Mouse (Mus musculus) kidney, postnatal 0 days (tissue): ENCODE data around the gene 1700001C19Rik. TPM values are rescaled to one million over a fixed set of nuclear protein-coding genes. Genes with fewer than 3 reads are reported as not detected.

Experiments used
- ATAC-seq: fragments of 200-750 bp; cut with Nextera tagmentation; replicated peaks from 2 replicates; pipeline ENCODE4 v1.8.0; 2017; ENCODE audit warnings: low read depth, moderate number of reproducible peaks, moderate TSS enrichment, moderate library complexity; ENCODE audit not compliant: low FRiP score
- DNase-seq: peaks from one replicate; pipeline ENCODE4 v3.0.0-alpha.2; 2016; ENCODE audit warnings: low spot score
- H3K27ac ChIP-seq: fragments of 300-500 bp; sonication (generic); 2 replicates; pipeline ENCODE4 v1.5.1; 2014; ENCODE audit warnings: mild to moderate bottlenecking
- H3K27me3 ChIP-seq: fragments of 300-500 bp; sonication (generic); 2 replicates; pipeline ENCODE4 v1.6.1; 2014; ENCODE audit warnings: low read length, mixed read lengths; ENCODE audit not compliant: insufficient read depth
- H3K36me3 ChIP-seq: fragments of 300-500 bp; sonication (generic); 2 replicates; pipeline ENCODE4 v1.6.1; 2014; ENCODE audit warnings: low read length, mixed read lengths; ENCODE audit not compliant: insufficient read depth
- H3K4me1 ChIP-seq: fragments of 300-500 bp; sonication (generic); replicated peaks from 2 replicates; pipeline ENCODE4 v1.6.1; 2014; ENCODE audit warnings: antibody characterized with exemption, low read length, mixed read lengths; ENCODE audit not compliant: insufficient read depth
- H3K4me2 ChIP-seq: fragments of 300-500 bp; sonication (generic); 2 replicates; pipeline ENCODE4 v1.6.1; 2014; ENCODE audit warnings: mild to moderate bottlenecking, low read length, moderate library complexity, mixed read lengths
- H3K4me3 ChIP-seq: fragments of 300-500 bp; sonication (generic); replicated peaks from 2 replicates; pipeline ENCODE4 v1.5.1; 2014; ENCODE audit warnings: low read depth, low read length
- H3K9ac ChIP-seq: fragments of 300-500 bp; sonication (generic); 2 replicates; pipeline ENCODE4 v1.6.1; 2014; ENCODE audit warnings: low read depth, low read length
- H3K9me3 ChIP-seq: fragments of 300-500 bp; sonication (generic); replicated peaks from 2 replicates; pipeline ENCODE4 v1.6.1; 2016; ENCODE audit warnings: low read length, inconsistent platforms, mixed read lengths
- CTCF ChIP-seq: IDR thresholded peaks from 2 replicates; pipeline ENCODE4 v1.5.1; 2016; ENCODE audit warnings: antibody characterized with exemption, low read depth, mild to moderate bottlenecking, moderate library complexity
- WGBS: fragments of 180-500 bp; shearing (Covaris S2); extraction: QIAGEN DNeasy Blood & Tissue Kit; methylation state at CpG from one replicate; pipeline ENCODE4 v1.1.7; 2014; 5-methylcytosine and 5-hydroxymethylcytosine counted together
- polyA plus RNA-seq: library from polyadenylated mRNA; unstranded; fragments of >200 nt; fragmentation: Nextera tagmentation; extraction: Ambion mirVana; gene quantifications from 2 replicates; pipeline ENCODE4 v1.2.1, GENCODE M21; 2015

The 1700001C19Rik gene
- polyA plus RNA-seq, 1 experiment from 2014 or later: 0.45 TPM

- Histone ChIP-seq H3K4me3 (no peak overlapping the region), H3K9me3 (no peaks in the 10 kb centered on the region), H3K4me2 (no peak overlapping the region; the same call in 1 of the 2 replicates), H3K36me3 (no peaks in the 10 kb centered on the region), H3K9ac (no peak overlapping the region), H3K27me3 (no peaks in the 10 kb centered on the region), H3K4me1 (peaks cover 12% of the 10 kb centered on the region), H3K27ac (peak overlapping the region; percentile 36; the same call in 1 of the 2 replicates)
- WGBS: 45% methylated on average over 12 of the region's 12 CpGs
- no peak for DNase-seq
- ATAC-seq: no peak
- TF ChIP-seq CTCF: no peak
Measured at GRCm38 (mm10) chr17:47464248-47464965, 27.2 kb upstream of the 1700001C19Rik start.

DNA sequence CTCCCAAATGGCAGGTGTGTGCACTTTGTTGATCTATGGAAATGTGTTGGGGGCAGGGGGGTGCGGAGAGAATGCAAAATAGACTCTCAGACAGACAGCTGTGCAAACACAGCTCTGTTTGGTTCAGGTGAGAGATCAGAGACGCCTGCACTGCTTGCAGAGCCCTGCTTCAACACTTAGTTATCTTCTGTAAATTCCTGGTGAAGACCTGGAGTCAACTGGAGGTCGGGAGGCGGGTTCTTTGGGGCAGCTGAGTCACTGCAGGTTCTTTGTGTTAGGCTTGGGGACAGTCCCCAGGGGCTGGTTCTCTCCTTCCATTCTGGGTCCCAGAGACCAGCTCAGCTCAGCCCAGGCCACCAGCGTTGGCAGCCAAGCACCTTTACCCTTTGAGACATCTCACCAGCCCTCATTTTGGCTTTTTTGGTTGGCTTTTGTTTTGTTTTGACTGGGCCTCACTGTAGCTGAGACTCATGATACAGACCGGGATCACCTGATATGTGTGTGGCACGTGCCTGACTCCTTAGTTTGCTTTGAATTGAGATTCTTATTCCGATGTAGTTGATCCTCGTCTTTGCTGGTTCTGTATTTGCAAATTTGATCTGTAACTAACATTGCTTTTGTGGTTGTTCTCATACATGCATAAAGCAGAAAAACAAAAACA is 25.7 kb upstream of the 1700001C19Rik start:
- H3K27me3 ChIP-seq: no peaks in the 10 kb centered on the region
- no peaks in the 10 kb centered on the region for H3K36me3 ChIP-seq
- TF ChIP-seq CTCF: no peak
- H3K9ac ChIP-seq: no peak overlapping the region
- peaks cover 8% of the 10 kb centered on the region; the same call in 1 of the 2 replicates for H3K4me1 ChIP-seq
- 0 out of 2 replicates have a peak overlapping the region, but pooled peaks have one; percentile 8 for H3K27ac ChIP-seq
- H3K9me3 ChIP-seq: no peaks in the 10 kb centered on the region
- WGBS: 50% methylated on average over 9 of the region's 9 CpGs
- DNase-seq (no peak), ATAC-seq (no peak)
- no peak overlapping the region for H3K4me3 ChIP-seq
- H3K4me2 ChIP-seq: no peak overlapping the region

- H3K27me3 ChIP-seq: no peaks in the 10 kb centered on the region
- no peak overlapping the region for H3K4me3 ChIP-seq
- DNase-seq (no peak), ATAC-seq (no peak)
- H3K27ac ChIP-seq: no peak overlapping the region
- H3K9ac ChIP-seq: no peak overlapping the region
- no peak overlapping the region for H3K4me2 ChIP-seq
- H3K36me3 ChIP-seq: no peaks in the 10 kb centered on the region
- no peak for TF ChIP-seq CTCF
- H3K9me3 ChIP-seq: no peaks in the 10 kb centered on the region
- 79% methylated on average over 7 of the region's 7 CpGs for WGBS
- peaks cover 8% of the 10 kb centered on the region; the same call in 1 of the 2 replicates for H3K4me1 ChIP-seq
Measured at GRCm38 (mm10) chr17:47462209-47462608, 25.0 kb upstream of the 1700001C19Rik start.

DNA sequence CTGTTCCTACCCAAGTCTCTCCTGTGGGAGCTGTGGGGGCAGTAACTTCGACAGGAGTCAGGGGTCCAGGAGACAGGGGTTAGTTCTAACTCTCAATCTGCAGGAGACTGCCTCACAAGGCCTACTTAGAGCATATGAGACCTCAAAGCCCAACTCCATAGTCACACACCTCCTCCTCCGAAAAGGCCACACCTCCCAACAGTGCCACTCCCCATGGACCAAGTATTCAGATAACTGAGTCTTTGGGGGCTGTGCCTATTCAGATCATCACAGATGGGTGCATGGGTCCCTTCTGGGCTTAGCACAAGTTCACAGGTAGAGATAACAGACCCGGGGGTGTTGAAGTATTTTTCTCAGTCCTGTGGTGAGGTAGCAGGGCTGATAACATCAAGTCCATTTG is 24.5 kb upstream of the 1700001C19Rik start:
- Histone ChIP-seq H3K36me3 (no peaks in the 10 kb centered on the region), H3K4me3 (no peak overlapping the region), H3K4me2 (no peak overlapping the region), H3K4me1 (peaks cover 8% of the 10 kb centered on the region; the same call in 1 of the 2 replicates), H3K27me3 (no peaks in the 10 kb centered on the region), H3K9ac (no peak overlapping the region), H3K9me3 (no peaks in the 10 kb centered on the region), H3K27ac (no peak overlapping the region)
- no peak for TF ChIP-seq CTCF
- 58% methylated on average over 3 of the region's 3 CpGs for WGBS
- DNase-seq: no peak
- no peak for ATAC-seq

DNA sequence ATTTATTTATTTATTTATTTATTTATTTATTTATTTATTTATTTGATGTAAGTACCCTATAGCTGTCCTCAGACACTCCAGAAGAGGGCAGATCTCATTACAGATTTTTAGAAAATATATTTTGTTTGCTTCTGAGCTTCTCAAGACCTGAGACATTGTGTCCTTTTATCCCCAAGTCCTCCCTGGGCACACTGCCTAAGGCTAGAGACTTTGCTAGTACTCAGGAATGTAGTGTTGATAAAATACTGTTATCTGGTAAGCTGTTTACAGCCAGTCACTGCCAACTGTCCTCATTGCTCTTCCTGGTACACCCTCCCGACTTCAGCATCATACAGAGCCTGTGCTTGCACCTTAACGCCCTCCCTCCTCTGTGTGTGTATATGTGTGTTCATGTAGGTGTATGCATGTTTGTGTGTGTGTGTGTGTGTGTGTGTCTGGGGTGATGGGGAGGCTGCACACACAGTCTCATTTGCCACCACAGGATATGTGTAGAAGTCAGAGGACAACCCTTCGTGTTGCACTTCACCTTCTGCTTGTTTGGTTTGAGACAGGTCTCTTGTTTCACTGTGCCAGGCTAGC is 22.3 kb upstream of the 1700001C19Rik start:
- no peaks in the 10 kb centered on the region for H3K9me3 ChIP-seq
- DNase-seq (no peak), ATAC-seq (no peak)
- no peak for TF ChIP-seq CTCF
- WGBS: 76% methylated on average over 3 of the region's 3 CpGs
- H3K27ac ChIP-seq: no peak overlapping the region
- H3K4me1 ChIP-seq: peaks cover 7% of the 10 kb centered on the region; the same call in 1 of the 2 replicates
- H3K36me3 ChIP-seq: no peaks in the 10 kb centered on the region
- H3K4me3 ChIP-seq: no peak overlapping the region
- no peak overlapping the region for H3K9ac ChIP-seq
- no peaks in the 10 kb centered on the region for H3K27me3 ChIP-seq
- H3K4me2 ChIP-seq: no peak overlapping the region

DNA sequence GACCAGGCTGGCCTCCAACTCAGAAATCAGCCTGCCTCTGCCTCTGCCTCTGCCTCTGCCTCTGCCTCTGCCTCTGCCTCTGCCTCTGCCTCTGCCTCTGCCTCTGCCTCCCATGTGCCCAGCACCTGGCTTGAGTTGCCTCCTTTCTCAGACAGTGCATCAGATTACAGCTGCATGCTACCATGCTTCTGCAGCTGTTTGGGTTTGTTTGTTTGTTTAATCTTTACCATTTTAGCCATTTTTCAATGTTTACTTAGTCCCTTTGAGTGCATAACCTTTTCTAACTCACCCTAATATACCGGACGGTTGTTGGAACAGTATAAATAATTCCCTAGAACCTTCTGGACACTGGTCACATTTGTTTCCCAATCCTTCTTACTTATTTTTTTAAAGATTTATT is 21.8 kb upstream of the 1700001C19Rik start:
- ATAC-seq: no peak
- 71% methylated on average over 2 of the region's 2 CpGs for WGBS

More for the DNA sequence above, 21.8 kb upstream of the 1700001C19Rik start:
- H3K36me3 ChIP-seq: no peaks in the 10 kb centered on the region
- H3K9ac ChIP-seq: no peak overlapping the region
- no peak overlapping the region for H3K4me2 ChIP-seq
- no peaks in the 10 kb centered on the region for H3K27me3 ChIP-seq
- no peak for TF ChIP-seq CTCF
- DNase-seq: no peak
- peaks cover 2% of the 10 kb centered on the region; the same call in 1 of the 2 replicates for H3K4me1 ChIP-seq
- H3K27ac ChIP-seq: no peak overlapping the region
- H3K4me3 ChIP-seq: no peak overlapping the region
- no peaks in the 10 kb centered on the region for H3K9me3 ChIP-seq
